Mouse (Mus musculus) limb, embryonic 14.5 days (tissue): ENCODE measurements at regions not wholly inside any gene's neighbourhood (a gene's known extent, or its start where the extent isn't known, plus 50 kb on each side); places are given as distances from the start of the nearest gene placed in this dataset.

Source experiments
- ATAC-seq: fragments of 200-750 bp; cut with Nextera tagmentation; 2 replicates; pipeline ENCODE4 v1.8.0; 2017; ENCODE audit warnings: low read depth, moderate number of reproducible peaks, moderate TSS enrichment; ENCODE audit not compliant: low FRiP score
- DNase-seq: peaks from one replicate; pipeline ENCODE4 v3.0.0-alpha.2; 2015; ENCODE audit warnings: low spot score
- H3K27ac ChIP-seq: fragments of 300-500 bp; sonication (generic); replicated peaks from 2 replicates; pipeline ENCODE4 v1.5.1; 2014; ENCODE audit warnings: low read depth, mild to moderate bottlenecking, low read length, moderate library complexity, mixed read lengths
- H3K27me3 ChIP-seq: fragments of 300-500 bp; sonication (generic); 2 replicates; pipeline ENCODE4 v1.6.1; 2014; ENCODE audit warnings: low read length, mixed read lengths; ENCODE audit not compliant: control insufficient read depth, insufficient read depth
- H3K36me3 ChIP-seq: fragments of 300-500 bp; sonication (generic); 2 replicates; pipeline ENCODE4 v1.6.1; 2014; ENCODE audit warnings: mild to moderate bottlenecking, low read length, moderate library complexity, mixed read lengths; ENCODE audit not compliant: control insufficient read depth, insufficient read depth
- H3K4me1 ChIP-seq: fragments of 300-500 bp; sonication (generic); 2 replicates; pipeline ENCODE4 v1.6.1; 2014; ENCODE audit warnings: antibody characterized with exemption, low read length, mixed read lengths; ENCODE audit not compliant: control insufficient read depth, insufficient read depth
- H3K4me2 ChIP-seq: fragments of 300-500 bp; sonication (generic); replicated peaks from 2 replicates; pipeline ENCODE4 v1.6.1; 2014; ENCODE audit warnings: low read depth, mild to moderate bottlenecking, low read length, moderate library complexity; ENCODE audit not compliant: severe bottlenecking
- H3K4me3 ChIP-seq: fragments of 300-500 bp; sonication (generic); replicated peaks from 2 replicates; pipeline ENCODE4 v1.5.1; 2014; ENCODE audit warnings: low read length
- H3K9ac ChIP-seq: fragments of 300-500 bp; sonication (generic); 2 replicates; pipeline ENCODE4 v1.6.1; 2014; ENCODE audit warnings: mild to moderate bottlenecking, low read depth, low read length, moderate library complexity; ENCODE audit not compliant: severe bottlenecking
- H3K9me3 ChIP-seq: fragments of 300-500 bp; sonication (generic); 2 replicates; pipeline ENCODE4 v1.6.1; 2016; ENCODE audit warnings: low read length; ENCODE audit not compliant: control insufficient read depth
- POLR2A ChIP-seq: fragments of 200-500 bp; IDR thresholded peaks from 2 replicates; pipeline ENCODE4 v1.8.0; 2012; ENCODE audit warnings: inconsistent platforms, mild to moderate bottlenecking, moderate library complexity, borderline replicate concordance; ENCODE audit not compliant: insufficient read depth, insufficient read length; ENCODE audit errors: extremely low read depth
- WGBS: fragments of 180-500 bp; shearing (Covaris S2); extraction: QIAGEN DNeasy Blood & Tissue Kit; methylation state at CpG from one replicate; pipeline ENCODE4 v1.1.7; 2014; 5-methylcytosine and 5-hydroxymethylcytosine counted together

- no peak for TF ChIP-seq POLR2A
- H3K4me3 ChIP-seq = no peak overlapping the region
- no peaks in the 10 kb centered on the region for H3K36me3 ChIP-seq
- DNase-seq (no peak), ATAC-seq (no peak)
- H3K4me1 ChIP-seq = no peaks in the 10 kb centered on the region; the same call in 1 of the 2 replicates
- H3K9ac ChIP-seq = no peak overlapping the region
- no peaks in the 10 kb centered on the region for H3K27me3 ChIP-seq
- H3K27ac ChIP-seq = no peak overlapping the region
- no peaks in the 10 kb centered on the region for H3K9me3 ChIP-seq
- WGBS = 100% methylated on average over 3 of the region's 3 CpGs
- H3K4me2 ChIP-seq = no peak overlapping the region
Measured at GRCm38 (mm10) chr7:110708781-110709180, 59.2 kb upstream of the Ampd3 start.

GRCm38 (mm10) chr7:110709606-110710005 lies 58.4 kb upstream of the Ampd3 start:
- ATAC-seq (no peak), DNase-seq (no peak)
- Histone ChIP-seq H3K9me3 (no peaks in the 10 kb centered on the region), H3K4me2 (no peak overlapping the region), H3K9ac (no peak overlapping the region), H3K4me3 (no peak overlapping the region), H3K27ac (no peak overlapping the region), H3K27me3 (no peaks in the 10 kb centered on the region), H3K4me1 (no peaks in the 10 kb centered on the region; the same call in 1 of the 2 replicates), H3K36me3 (no peaks in the 10 kb centered on the region)
- TF ChIP-seq POLR2A = no peak
- 69% methylated on average over 6 of the region's 6 CpGs for WGBS

- Histone ChIP-seq H3K27ac (no peak overlapping the region), H3K27me3 (no peaks in the 10 kb centered on the region), H3K4me2 (no peak overlapping the region), H3K4me3 (no peak overlapping the region), H3K4me1 (no peaks in the 10 kb centered on the region; the same call in 1 of the 2 replicates), H3K9ac (no peak overlapping the region), H3K36me3 (no peaks in the 10 kb centered on the region), H3K9me3 (no peaks in the 10 kb centered on the region)
- 88% methylated on average over 9 of the region's 9 CpGs for WGBS
- ATAC-seq (no peak), DNase-seq (no peak)
- no peak for TF ChIP-seq POLR2A
Measured at GRCm38 (mm10) chr7:110710256-110710962, 57.6 kb upstream of the Ampd3 start.

- Histone ChIP-seq H3K27ac (no peak overlapping the region), H3K9me3 (no peaks in the 10 kb centered on the region), H3K4me3 (no peak overlapping the region), H3K4me2 (no peak overlapping the region), H3K36me3 (no peaks in the 10 kb centered on the region), H3K9ac (no peak overlapping the region), H3K4me1 (no peaks in the 10 kb centered on the region), H3K27me3 (no peaks in the 10 kb centered on the region)
- no peak for TF ChIP-seq POLR2A
- DNase-seq (no peak), ATAC-seq (no peak)
- WGBS = 47% methylated on average over 3 of the region's 3 CpGs
Measured at GRCm38 (mm10) chr7:110713661-110714060, 54.3 kb upstream of the Ampd3 start.

GRCm38 (mm10) chr7:110715110-110715509 lies 52.9 kb upstream of the Ampd3 start:
- H3K4me3 ChIP-seq = no peak overlapping the region
- no peak for TF ChIP-seq POLR2A
- no peaks in the 10 kb centered on the region for H3K4me1 ChIP-seq
- H3K36me3 ChIP-seq = no peaks in the 10 kb centered on the region
- H3K27me3 ChIP-seq = no peaks in the 10 kb centered on the region
- DNase-seq (no peak), ATAC-seq (no peak)
- H3K9me3 ChIP-seq = no peaks in the 10 kb centered on the region
- H3K9ac ChIP-seq = no peak overlapping the region
- WGBS = 88% methylated on average over 3 of the region's 3 CpGs
- no peak overlapping the region for H3K27ac ChIP-seq
- no peak overlapping the region for H3K4me2 ChIP-seq
